Comparison of ENCODE assay signal across 8 mouse cellular contexts in genomic region chr1:175625990-175626692, GRCm38 (mm10). TPM values are rescaled to one million over a fixed set of nuclear protein-coding genes. Genes with fewer than 3 reads are reported as not detected.
A peak's percentile ranks its signal among the peaks of the same experiment; 100 is the strongest.
DNase-seq lines count a peak whose midpoint lies in the region; ATAC-seq and TF ChIP-seq lines count a peak whose summit lies in the region.

No protein-coding gene starts in this region.

- peaks cover 18% of the 10 kb centered on the region for H3K4me1 ChIP-seq in kidney, adult 2 months (ENCODE audit: control insufficient read depth, insufficient read depth, low read length)
- no peaks in the 10 kb centered on the region for H3K4me1 ChIP-seq in ES-Bruce4 (ENCODE audit: control insufficient read depth, insufficient read depth, low read length)
- H3K4me1 ChIP-seq in embryonic fibroblast, embryonic 13.5 days (ENCODE audit: control insufficient read depth, insufficient read depth, low read length), result peaks cover 2% of the 10 kb centered on the region; the same call in 1 of the 2 replicates
- peaks cover 9% of the 10 kb centered on the region; the same call in 1 of the 2 replicates for H3K4me1 ChIP-seq in lung, postnatal 0 days (ENCODE audit: insufficient read depth, low read depth, low read length)

- 57% methylated on average over 1 of the region's 1 CpGs for WGBS in kidney, adult 2 months
- 62% methylated on average over 1 of the region's 1 CpGs for WGBS in lung, postnatal 0 days

- H3K36me3 ChIP-seq in kidney, adult 2 months (ENCODE audit: control insufficient read depth, insufficient read depth, low read length), result no peaks in the 10 kb centered on the region
- no peaks in the 10 kb centered on the region for H3K36me3 ChIP-seq in ES-Bruce4 (ENCODE audit: control insufficient read depth, insufficient read depth, low read length, poor library complexity, severe bottlenecking)
- H3K36me3 ChIP-seq in lung, postnatal 0 days (ENCODE audit: insufficient read depth, low read length), result no peaks in the 10 kb centered on the region

- intact Hi-C loops in left cerebral cortex, postnatal 36 days (cut with DNase I), result loop anchor here (2.0 kb wide), 1 partner anchor 297 kb away; no protein-coding TSS in a partner anchor

- H3K27ac ChIP-seq in kidney, adult 2 months (ENCODE audit: insufficient read depth, low read depth, low read length), result peak overlapping the region; percentile 62
- H3K27ac ChIP-seq in ES-Bruce4 (ENCODE audit: insufficient read depth, low read length), result no peak overlapping the region
- H3K27ac ChIP-seq in embryonic fibroblast, embryonic 13.5 days (ENCODE audit: insufficient read depth, low read length), result peak overlapping the region; percentile 38
- peak overlapping the region; percentile 87; the same call in 1 of the 2 replicates for H3K27ac ChIP-seq in lung, postnatal 0 days (ENCODE audit: low read length)

- no peak for TF ChIP-seq POLR2A in kidney, adult 2 months (IDR thresholded peaks at IDR 0.05; ENCODE audit: low read depth, low read length)
- no peak for TF ChIP-seq POLR2A in ES-Bruce4 (IDR thresholded peaks at IDR 0.05; ENCODE audit: insufficient read depth, low read length)
- no peak for TF ChIP-seq POLR2A in embryonic fibroblast, embryonic 13.5 days (IDR thresholded peaks at IDR 0.05; ENCODE audit: low read depth, low read length)

- DNase-seq in kidney, adult 2 months, result peak; percentile 57
- DNase-seq in kidney, adult 18-20 months, result no peak
- peak; percentile 66 for DNase-seq in lung, postnatal 0 days (ENCODE audit: low spot score)
- peak; percentile 20 for DNase-seq in retina, postnatal 7 days (ENCODE audit: low read depth, low spot score)
- no peak for DNase-seq in left cerebral cortex, postnatal 36 days (ENCODE audit: low spot score in 2 of 2)

- peak; percentile 60 for ATAC-seq in inflammation-experienced regulatory T-cells, adult 6 months
- ATAC-seq in lung, postnatal 0 days, result peak; percentile 44

- TF ChIP-seq CTCF in kidney, adult 2 months (conservative IDR thresholded peaks at IDR 0.05; ENCODE audit: insufficient read depth, insufficient read length, low read depth, low read length), result peak; percentile 68
- peak; percentile 45 for TF ChIP-seq CTCF in ES-Bruce4 (IDR thresholded peaks at IDR 0.05; ENCODE audit: low read depth, low read length)
- TF ChIP-seq CTCF in embryonic fibroblast, embryonic 13.5 days (IDR thresholded peaks at IDR 0.05; ENCODE audit: borderline replicate concordance, insufficient read depth, low read length), result no peak
- TF ChIP-seq CTCF in lung, postnatal 0 days (IDR thresholded peaks at IDR 0.05), result peak; percentile 78

- H3K4me3 ChIP-seq in kidney, adult 2 months (ENCODE audit: insufficient read depth, low read depth, low read length), result no peak overlapping the region
- H3K4me3 ChIP-seq in ES-Bruce4 (ENCODE audit: low read depth, low read length), result peak overlapping the region; percentile 64
- peak overlapping the region; percentile 26; the same call in 1 of the 2 replicates for H3K4me3 ChIP-seq in embryonic fibroblast, embryonic 13.5 days (ENCODE audit: insufficient read depth, low read length)
- peak overlapping the region; percentile 68 for H3K4me3 ChIP-seq in lung, postnatal 0 days (ENCODE audit: low read depth, low read length)

- no peaks in the 10 kb centered on the region for H3K27me3 ChIP-seq in kidney, adult 2 months (replicated peaks; ENCODE audit: control insufficient read depth, insufficient read depth, low read length)
- no peaks in the 10 kb centered on the region for H3K27me3 ChIP-seq in ES-Bruce4 (ENCODE audit: control insufficient read depth, insufficient read depth, low read length, poor library complexity, severe bottlenecking)
- no peaks in the 10 kb centered on the region for H3K27me3 ChIP-seq in lung, postnatal 0 days (replicated peaks; ENCODE audit: insufficient read depth, low read length)

- no peaks in the 10 kb centered on the region for H3K9me3 ChIP-seq in ES-Bruce4 (replicated peaks; ENCODE audit: control insufficient read depth, insufficient read depth, low read length, poor library complexity, severe bottlenecking)
- H3K9me3 ChIP-seq in lung, postnatal 0 days (ENCODE audit: low read length), result no peaks in the 10 kb centered on the region

- no peak for TF ChIP-seq EP300 in ES-Bruce4 (IDR thresholded peaks at IDR 0.05; ENCODE audit: insufficient read depth, low read depth, low read length)
- peak; percentile 18; the same call in 1 of the 2 replicates for TF ChIP-seq EP300 in lung, postnatal 0 days (IDR thresholded peaks at IDR 0.05)

- H3K9ac ChIP-seq in ES-Bruce4 (ENCODE audit: low read depth, poor library complexity, severe bottlenecking), result 0 out of 2 replicates have a peak overlapping the region, but pooled peaks have one; percentile 27
- H3K9ac ChIP-seq in lung, postnatal 0 days (replicated peaks; ENCODE audit: low read depth), result no peak overlapping the region

- peak overlapping the region; percentile 93 for H3K4me2 ChIP-seq in lung, postnatal 0 days (replicated peaks; ENCODE audit: low read depth, low read length)

RNA-seq across cellular contexts. Expression of gene Fh1, which starts 0.7 kb away (rescaled TPM):
- polyA plus RNA-seq in kidney, adult 2 months (2012; rRNA removed), result 117 and 181 TPM in 2 replicates
- polyA plus RNA-seq in ES-Bruce4 (2011; ENCODE audit: insufficient read depth, insufficient read length, low read depth, missing spikeins), result 116 and 142 TPM in 2 replicates
- polyA plus RNA-seq in embryonic fibroblast, embryonic 13.5 days (2011; ENCODE audit: insufficient read length, low read depth, missing spikeins), result 79.4 and 83.5 TPM in 2 replicates
- 100 to 1,000 TPM in 1 of 3 experiments, 10 to 100 TPM in 2; 48.1 to 114 (median 67.1) TPM for polyA plus RNA-seq in inflammation-experienced regulatory T-cells, adult 6 months (2017; shearing (Covaris generic))
- 67.2 and 69.0 TPM in 2 replicates for polyA plus RNA-seq in lung, postnatal 0 days (2015; fragmentation: Nextera tagmentation; extraction: Ambion mirVana)
- 10 to 100 TPM; 73.1 to 79.9 TPM for total RNA-seq in left cerebral cortex, postnatal 36 days (2021)

RNA-seq across cellular contexts. Expression of gene Kmo, which starts 6.0 kb away (rescaled TPM):
- polyA plus RNA-seq in kidney, adult 2 months (2012; rRNA removed), result 42.4 and 49.6 TPM in 2 replicates
- not detected in 2 replicates for polyA plus RNA-seq in ES-Bruce4 (2011; ENCODE audit: insufficient read depth, insufficient read length, low read depth, missing spikeins)
- polyA plus RNA-seq in embryonic fibroblast, embryonic 13.5 days (2011; ENCODE audit: insufficient read length, low read depth, missing spikeins), result not detected in 2 replicates
- 1 to 10 TPM in 1 of 3 experiments, under 1 TPM in 2; 0.48 to 7.3 (median 0.88) TPM for polyA plus RNA-seq in inflammation-experienced regulatory T-cells, adult 6 months (2017; shearing (Covaris generic))
- polyA plus RNA-seq in lung, postnatal 0 days (2015; fragmentation: Nextera tagmentation; extraction: Ambion mirVana), result 0.12 and 0.21 TPM in 2 replicates
- under 1 TPM in 1 of 2 experiments, not detected in 1; 0.39 TPM for total RNA-seq in left cerebral cortex, postnatal 36 days (2021)

Comparison
In these comparisons a context has a peak if more than half of its experiments do, and no peak if none do; other contexts are left out.
1. DNase-seq: peak in kidney, adult 2 months (single experiment), lung, postnatal 0 days (single experiment) and retina, postnatal 7 days (single experiment); none in kidney, adult 18-20 months (single experiment) and left cerebral cortex, postnatal 36 days (0 of 2).